Mouse (Mus musculus) CH12F3 (cell line): Measurements from ENCODE around the gene Mafb.

Experiments used
- in situ Hi-C: fragments of 300-500 bp; cut with MboI; formaldehyde crosslinking; loops from 2 replicates; pipeline ENCODE4 v1.14.3; 2020; ENCODE audit warnings: low sequenced_read_pairs

The Mafb gene

GRCm38 (mm10) chr2:160366980-160367338 lies at the start of gene Mafb:
TSS of gene Mafb (minus strand) at chr2:160367065.
- in situ Hi-C loops = no loop called here

- in situ Hi-C loops = no loop called here
Observed at GRCm38 (mm10) chr2:160415161-160415560, 48.3 kb upstream of the Mafb start.

GRCm38 (mm10) chr2:160414736-160415135 lies 47.9 kb upstream of the Mafb start:
- in situ Hi-C loops = no loop called here

GRCm38 (mm10) chr2:160413982-160414381 lies 47.1 kb upstream of the Mafb start:
- in situ Hi-C loops = no loop called here

GRCm38 (mm10) chr2:160413055-160413454 lies 46.2 kb upstream of the Mafb start:
- in situ Hi-C loops = no loop called here

GRCm38 (mm10) chr2:160411431-160411830 lies 44.6 kb upstream of the Mafb start:
- in situ Hi-C loops = no loop called here

- in situ Hi-C loops = no loop called here
Observed at GRCm38 (mm10) chr2:160407720-160408119, 40.9 kb upstream of the Mafb start.

- in situ Hi-C loops = no loop called here
Observed at GRCm38 (mm10) chr2:160397747-160398146, 30.9 kb upstream of the Mafb start.

GRCm38 (mm10) chr2:160394735-160395134 lies 27.9 kb upstream of the Mafb start:
- in situ Hi-C loops = no loop called here

GRCm38 (mm10) chr2:160392648-160393047 lies 25.8 kb upstream of the Mafb start:
- in situ Hi-C loops = no loop called here

- in situ Hi-C loops = no loop called here
Observed at GRCm38 (mm10) chr2:160388596-160388995, 21.7 kb upstream of the Mafb start.

GRCm38 (mm10) chr2:160383418-160383817 lies 16.6 kb upstream of the Mafb start:
- in situ Hi-C loops = no loop called here

- in situ Hi-C loops = loop anchor here (10.0 kb wide), 1 partner anchor 207 kb away; no protein-coding TSS in a partner anchor
Observed at GRCm38 (mm10) chr2:160378271-160378670, 11.4 kb upstream of the Mafb start.

- in situ Hi-C loops = loop anchor here (10.0 kb wide), 1 partner anchor 209 kb away; no protein-coding TSS in a partner anchor
Observed at GRCm38 (mm10) chr2:160376236-160376635, 9.4 kb upstream of the Mafb start.

GRCm38 (mm10) chr2:160369653-160370420 lies 3.0 kb upstream of the Mafb start:
- in situ Hi-C loops = loop anchor here (10.0 kb wide), 1 partner anchor 215 kb away; no protein-coding TSS in a partner anchor

GRCm38 (mm10) chr2:160368422-160369357 lies 1.8 kb upstream of the Mafb start:
- in situ Hi-C loops = no loop called here

GRCm38 (mm10) chr2:160367448-160368208 lies 763 bp upstream of the Mafb start:
- in situ Hi-C loops = no loop called here

GRCm38 (mm10) chr2:160366111-160366979 lies 520 bp downstream of the Mafb start:
- in situ Hi-C loops = no loop called here

GRCm38 (mm10) chr2:160365107-160365911 lies 1.6 kb downstream of the Mafb start:
- in situ Hi-C loops = no loop called here
